In the genomic region with DNA sequence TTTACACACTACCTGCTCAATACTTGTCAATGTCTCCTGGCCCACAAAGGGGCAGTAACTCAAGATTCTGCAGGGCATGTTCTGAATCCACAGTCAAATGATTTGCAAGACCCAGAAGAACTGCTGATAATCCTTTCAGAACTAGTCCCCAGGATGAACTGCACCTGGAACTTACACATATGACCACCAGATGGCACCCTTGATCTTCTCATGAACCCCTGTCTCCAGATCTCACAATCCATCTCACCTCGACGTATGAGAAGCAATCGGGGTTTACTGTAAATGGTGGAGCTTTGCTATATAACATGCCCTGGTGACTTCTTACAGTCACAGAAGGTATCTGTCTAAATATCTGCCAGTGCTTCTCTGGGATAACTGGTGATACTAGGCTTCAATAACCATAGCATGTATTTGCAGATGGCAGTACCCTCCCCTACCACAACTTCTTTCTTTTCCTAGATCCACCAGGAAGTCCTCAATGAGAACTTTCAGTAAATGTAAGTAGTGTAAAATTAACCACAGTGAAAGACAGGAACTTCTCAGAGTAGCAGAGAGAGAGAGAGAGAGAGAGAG, we compare ENCODE assay signal across 10 mouse cellular contexts. TPM values are rescaled to one million over a fixed set of nuclear protein-coding genes. Genes with fewer than 3 reads are reported as not detected.
A peak's percentile ranks its signal among the peaks of the same experiment; 100 is the strongest.
DNase-seq lines count a peak whose midpoint lies in the region; ATAC-seq and TF ChIP-seq lines count a peak whose summit lies in the region.
"Had no signal": no experiment of that assay in that cellular context is flagged by ENCODE, and none has a peak within 500 bp of the region (broad histone marks: within the 10 kb centered on the region; RNA-seq: fewer than 3 reads in every experiment).

No protein-coding gene starts in this region.

- no peaks in the 10 kb centered on the region for H3K27me3 ChIP-seq in hindbrain, embryonic 14.5 days (ENCODE audit: control insufficient read depth, insufficient read depth, low read length)

- no peak for TF ChIP-seq POLR2A in cortical plate, adult 2 months (IDR thresholded peaks at IDR 0.05; ENCODE audit: extremely low read depth, insufficient read depth, low read length)

- H3K9me3 ChIP-seq in hindbrain, embryonic 14.5 days (ENCODE audit: control insufficient read depth, low read length): no peaks in the 10 kb centered on the region

- H3K9ac ChIP-seq in hindbrain, embryonic 14.5 days: no peak overlapping the region

- peak; percentile 1 for DNase-seq in gastrocnemius, adult 18-20 months (ENCODE audit: low spot score)
- no peak for DNase-seq in gastrocnemius, postnatal 4 days (ENCODE audit: low spot score in 2 of 2)
- DNase-seq in T-cell, adult 2 months (ENCODE audit: low spot score): peak; percentile 19
- DNase-seq in hindbrain, embryonic 14.5 days (ENCODE audit: low spot score): peak; percentile 84
- peak; percentile 16 to 22 for DNase-seq in layer of hippocampus, adult 8-10 months (ENCODE audit: low spot score in 2 of 2)
- peak; percentile 12 for DNase-seq in lung, postnatal 14 days
- DNase-seq in right cerebral cortex, adult 18-20 months: peak; percentile 39

- H3K4me1 ChIP-seq in cortical plate, adult 2 months (ENCODE audit: control insufficient read depth, insufficient read depth, low read length): no peaks in the 10 kb centered on the region
- no peaks in the 10 kb centered on the region for H3K4me1 ChIP-seq in hindbrain, embryonic 14.5 days (replicated peaks; ENCODE audit: control insufficient read depth, insufficient read depth, low read length)

- no peaks in the 10 kb centered on the region for H3K36me3 ChIP-seq in hindbrain, embryonic 14.5 days (replicated peaks; ENCODE audit: control insufficient read depth, insufficient read depth)

- H3K4me3 ChIP-seq in cortical plate, adult 2 months (ENCODE audit: insufficient read depth, low read length): no peak overlapping the region
- H3K4me3 ChIP-seq in hindbrain, embryonic 14.5 days (replicated peaks; ENCODE audit: low read length): no peak overlapping the region

- no peak overlapping the region for H3K27ac ChIP-seq in cortical plate, adult 2 months (ENCODE audit: insufficient read depth, low read length)
- H3K27ac ChIP-seq in hindbrain, embryonic 14.5 days: no peak overlapping the region

- peak; percentile 88 for ATAC-seq in hindbrain, embryonic 14.5 days (ENCODE audit: low FRiP score)

- peak; percentile 69 for TF ChIP-seq CTCF in cortical plate, adult 2 months (IDR thresholded peaks at IDR 0.05; ENCODE audit: extremely low read depth, insufficient read depth, low read length)

- H3K4me2 ChIP-seq in hindbrain, embryonic 14.5 days (replicated peaks): no peak overlapping the region

- 23% methylated on average over 3 of the region's 3 CpGs for WGBS in hindbrain, embryonic 14.5 days

RNA-seq across cellular contexts. Expression of a gene that starts 54.5 kb away (rescaled TPM):
- not detected for total RNA-seq in gastrocnemius, adult 18-20 months (2021)
- not detected for total RNA-seq in gastrocnemius, postnatal 4 days (2021)
- not detected in 2 replicates for polyA plus RNA-seq in cortical plate, adult 2 months (2012; rRNA removed)
- not detected in 2 replicates for polyA plus RNA-seq in hindbrain, embryonic 14.5 days (2014; fragmentation: Nextera tagmentation; extraction: Ambion mirVana)
- not detected for total RNA-seq in layer of hippocampus, adult 8-10 months (2022)
- total RNA-seq: heart, postnatal 10 days had no signal
- polyA plus RNA-seq: stomach, embryonic 16.5 days had no signal

Comparison
In these comparisons a context has a peak if more than half of its experiments do, and no peak if none do; other contexts are left out.
1. DNase-seq: peak in gastrocnemius, adult 18-20 months (single experiment), T-cell, adult 2 months (single experiment), hindbrain, embryonic 14.5 days (single experiment), layer of hippocampus, adult 8-10 months (2 of 2), lung, postnatal 14 days (single experiment) and right cerebral cortex, adult 18-20 months (single experiment); none in gastrocnemius, postnatal 4 days (0 of 2).